In the genomic region with DNA sequence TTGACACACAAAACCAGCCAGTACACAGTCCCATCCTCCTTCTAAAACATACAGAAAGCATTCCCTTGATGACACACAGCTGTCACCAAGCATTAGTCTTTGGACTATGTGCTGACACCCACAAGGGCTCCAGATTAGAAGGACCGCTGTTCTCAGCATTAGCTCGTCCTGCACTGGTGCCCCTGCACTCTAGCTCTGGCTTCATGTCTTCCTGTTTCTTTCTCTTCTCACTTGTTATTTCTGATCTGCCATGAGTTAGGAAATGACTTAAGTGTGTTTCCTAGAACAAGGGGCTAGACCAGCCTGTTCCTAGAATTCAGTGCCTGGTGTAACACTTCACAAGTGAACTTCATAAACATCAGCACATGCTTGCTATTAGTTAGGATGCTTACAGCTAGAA, we compare ENCODE assay signal across 10 mouse cellular contexts. TPM values are rescaled to one million over a fixed set of nuclear protein-coding genes. Genes with fewer than 3 reads are reported as not detected.
DNase-seq lines count a peak whose midpoint lies in the region; ATAC-seq and TF ChIP-seq lines count a peak whose summit lies in the region.
"Had no signal": no experiment of that assay in that cellular context is flagged by ENCODE, and none has a peak within 500 bp of the region (broad histone marks: within the 10 kb centered on the region; RNA-seq: fewer than 3 reads in every experiment).

No protein-coding gene starts in this region.

- no peak overlapping the region for H3K4me2 ChIP-seq in heart, embryonic 16.5 days (ENCODE audit: low read depth, low read length)
- H3K4me2 ChIP-seq in liver, postnatal 0 days (ENCODE audit: low read depth, low read length): no peak overlapping the region
- no peak overlapping the region for H3K4me2 ChIP-seq in liver, embryonic 12.5 days
- H3K4me2 ChIP-seq in heart, postnatal 0 days (ENCODE audit: low read depth, low read length): no peak overlapping the region

- TF ChIP-seq CTCF in liver, postnatal 0 days (IDR thresholded peaks at IDR 0.05; ENCODE audit: low read depth): no peak
- TF ChIP-seq CTCF in heart, postnatal 0 days (IDR thresholded peaks at IDR 0.05; ENCODE audit: low read depth): no peak

- peak; percentile 66 for ATAC-seq in heart, embryonic 16.5 days (replicated peaks; ENCODE audit: extremely low read depth, insufficient read depth, low FRiP score)
- peak; percentile 60 for ATAC-seq in liver, postnatal 0 days
- ATAC-seq in liver, embryonic 12.5 days: no peak
- ATAC-seq in heart, postnatal 0 days (ENCODE audit: insufficient read depth, low read depth): peak; percentile 56

- DNase-seq in heart, postnatal 25 days (ENCODE audit: low spot score): no peak
- DNase-seq in liver, postnatal 0 days: no peak
- no peak for DNase-seq in heart, postnatal 0 days (ENCODE audit: low spot score)
- DNase-seq in naive thymus-derived CD4-positive, alpha-beta T cell, adult 2 months (ENCODE audit: low read depth): peak; percentile 42
- no peak for DNase-seq in ovary, postnatal 10 days (ENCODE audit: low spot score)
- DNase-seq: adrenal gland, adult 2 months; cerebellum, postnatal 10 days had no signal

- peak overlapping the region; percentile 92 for H3K27ac ChIP-seq in heart, embryonic 16.5 days (ENCODE audit: low read length)
- peak overlapping the region; percentile 12; the same call in 1 of the 2 replicates for H3K27ac ChIP-seq in liver, postnatal 0 days (ENCODE audit: low read depth)
- no peak overlapping the region for H3K27ac ChIP-seq in liver, embryonic 12.5 days
- H3K27ac ChIP-seq in heart, postnatal 0 days (ENCODE audit: low read depth): peak overlapping the region; percentile 84

- H3K36me3 ChIP-seq in heart, embryonic 16.5 days (ENCODE audit: control insufficient read depth, insufficient read depth): no peaks in the 10 kb centered on the region
- no peaks in the 10 kb centered on the region for H3K36me3 ChIP-seq in liver, postnatal 0 days (replicated peaks; ENCODE audit: insufficient read depth, low read length)
- H3K36me3 ChIP-seq in liver, embryonic 12.5 days: no peaks in the 10 kb centered on the region
- H3K36me3 ChIP-seq in heart, postnatal 0 days (replicated peaks; ENCODE audit: control insufficient read depth, insufficient read depth, low read length): no peaks in the 10 kb centered on the region

- no peaks in the 10 kb centered on the region for H3K9me3 ChIP-seq in heart, embryonic 16.5 days (replicated peaks; ENCODE audit: control insufficient read depth, low read length)
- no peaks in the 10 kb centered on the region for H3K9me3 ChIP-seq in liver, postnatal 0 days (ENCODE audit: low read length)
- no peaks in the 10 kb centered on the region for H3K9me3 ChIP-seq in liver, embryonic 12.5 days (replicated peaks)
- H3K9me3 ChIP-seq in heart, postnatal 0 days (replicated peaks; ENCODE audit: control insufficient read depth, low read length): no peaks in the 10 kb centered on the region

- WGBS in heart, embryonic 16.5 days: 31% methylated on average over 2 of the region's 2 CpGs
- 45% methylated on average over 2 of the region's 2 CpGs for WGBS in liver, postnatal 0 days (ENCODE audit: insufficient replicate concordance)
- WGBS in liver, embryonic 12.5 days (ENCODE audit: insufficient replicate concordance): 52% methylated on average over 2 of the region's 2 CpGs
- WGBS in heart, postnatal 0 days: 17% methylated on average over 2 of the region's 2 CpGs

- H3K27me3 ChIP-seq in heart, embryonic 16.5 days (ENCODE audit: control insufficient read depth, insufficient read depth, low read length): no peaks in the 10 kb centered on the region
- no peaks in the 10 kb centered on the region for H3K27me3 ChIP-seq in liver, postnatal 0 days (ENCODE audit: insufficient read depth, low read length)
- no peaks in the 10 kb centered on the region for H3K27me3 ChIP-seq in liver, embryonic 12.5 days (replicated peaks)
- no peaks in the 10 kb centered on the region for H3K27me3 ChIP-seq in heart, postnatal 0 days (ENCODE audit: control insufficient read depth, insufficient read depth, low read length)
- H3K27me3 ChIP-seq: CH12.LX had no signal

- no peak for TF ChIP-seq EP300 in liver, postnatal 0 days (IDR thresholded peaks at IDR 0.05; ENCODE audit: low read depth)
- TF ChIP-seq EP300 in heart, postnatal 0 days (IDR thresholded peaks at IDR 0.05; ENCODE audit: low read depth): no peak

- H3K4me1 ChIP-seq in heart, embryonic 16.5 days (ENCODE audit: control insufficient read depth, insufficient read depth, low read length): peaks cover 21% of the 10 kb centered on the region
- peaks cover 23% of the 10 kb centered on the region for H3K4me1 ChIP-seq in liver, postnatal 0 days (ENCODE audit: insufficient read depth)
- no peaks in the 10 kb centered on the region for H3K4me1 ChIP-seq in liver, embryonic 12.5 days
- H3K4me1 ChIP-seq in heart, postnatal 0 days (ENCODE audit: control insufficient read depth, insufficient read depth): peaks cover 16% of the 10 kb centered on the region; the same call in 1 of the 2 replicates

- intact Hi-C loops in heart, postnatal 25 days (cut with DNase I): no loop called here

- H3K4me3 ChIP-seq in heart, embryonic 16.5 days (ENCODE audit: low read length): no peak overlapping the region
- H3K4me3 ChIP-seq in liver, postnatal 0 days (ENCODE audit: low read depth, low read length): no peak overlapping the region
- H3K4me3 ChIP-seq in liver, embryonic 12.5 days: no peak overlapping the region
- no peak overlapping the region for H3K4me3 ChIP-seq in heart, postnatal 0 days (ENCODE audit: low read depth, low read length)

- no peak overlapping the region for H3K9ac ChIP-seq in heart, embryonic 16.5 days (ENCODE audit: low read length)
- no peak overlapping the region; the same call in 1 of the 2 replicates for H3K9ac ChIP-seq in liver, postnatal 0 days (replicated peaks)
- no peak overlapping the region for H3K9ac ChIP-seq in liver, embryonic 12.5 days
- H3K9ac ChIP-seq in heart, postnatal 0 days (replicated peaks; ENCODE audit: low read depth, low read length): no peak overlapping the region

RNA-seq across cellular contexts. Expression of a gene that starts 36.2 kb away (rescaled TPM):
- 28.0 and 29.1 TPM in 2 replicates for polyA plus RNA-seq in heart, embryonic 16.5 days (2015; fragmentation: Nextera tagmentation; extraction: Ambion mirVana)
- total RNA-seq in heart, postnatal 25 days (2021): 10 to 100 TPM; 33.6 to 37.4 TPM
- polyA plus RNA-seq in liver, postnatal 0 days (2015; fragmentation: Nextera tagmentation; extraction: Ambion mirVana): 6.2 and 7.2 TPM in 2 replicates
- polyA plus RNA-seq in liver, embryonic 12.5 days (2016; fragmentation: Nextera tagmentation; extraction: Ambion mirVana): 5.3 and 6.8 TPM in 2 replicates
- 28.9 and 38.3 TPM in 2 replicates for total RNA-seq in heart, postnatal 0 days (2014; rRNA removed; ENCODE audit: low replicate concordance)
- polyA plus RNA-seq in heart, postnatal 0 days (2015; fragmentation: Nextera tagmentation; extraction: Ambion mirVana): 26.6 and 28.1 TPM in 2 replicates
